Mouse (Mus musculus): ENCODE data around the gene Dhx58.
"Not testable (repeated sequence)": the region's sequence is repeated elsewhere in the genome, so short reads cannot be mapped to it uniquely, and the experiment has no call there.

Gene Dhx58

DNA sequence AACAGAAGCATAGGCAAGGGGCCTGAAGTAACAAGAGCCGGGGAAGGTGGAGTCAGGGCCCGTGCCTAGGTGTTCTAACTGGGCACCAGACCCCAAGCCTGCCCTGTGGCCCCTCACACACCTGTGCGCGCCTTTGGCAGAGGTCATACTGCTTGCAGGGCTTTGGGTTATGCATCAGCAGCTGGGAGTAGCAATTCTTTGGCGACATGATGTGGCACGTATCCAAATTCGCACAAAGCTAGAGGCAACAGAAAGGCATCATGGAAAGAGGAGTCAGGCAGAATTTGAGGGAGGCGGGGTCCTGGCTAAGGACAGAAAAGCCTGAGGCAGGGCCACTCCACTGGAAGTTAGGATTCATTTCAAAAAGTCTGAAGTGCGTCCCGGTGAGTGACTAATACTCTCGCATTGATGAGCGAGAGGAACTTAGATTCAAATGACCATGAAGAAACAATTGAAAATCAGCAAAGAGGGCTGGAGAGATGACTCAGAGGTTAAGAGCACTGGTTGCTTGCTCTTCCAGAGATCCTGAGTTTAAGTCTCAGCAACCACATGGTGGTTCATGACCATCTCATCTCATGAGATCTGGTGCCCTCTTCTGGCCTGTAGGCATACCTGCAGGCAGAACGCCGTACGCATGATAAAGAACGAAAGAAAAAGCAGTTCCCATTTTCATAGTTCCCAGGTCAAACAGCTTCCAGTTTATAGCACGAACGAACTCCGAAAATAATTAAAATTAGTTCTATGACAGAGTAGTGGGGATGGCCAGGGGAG lies 1.8 kb downstream of the Dhx58 start:
- DNase-seq (ENCODE audit: low spot score in 2 of 2) = no peak

DNA sequence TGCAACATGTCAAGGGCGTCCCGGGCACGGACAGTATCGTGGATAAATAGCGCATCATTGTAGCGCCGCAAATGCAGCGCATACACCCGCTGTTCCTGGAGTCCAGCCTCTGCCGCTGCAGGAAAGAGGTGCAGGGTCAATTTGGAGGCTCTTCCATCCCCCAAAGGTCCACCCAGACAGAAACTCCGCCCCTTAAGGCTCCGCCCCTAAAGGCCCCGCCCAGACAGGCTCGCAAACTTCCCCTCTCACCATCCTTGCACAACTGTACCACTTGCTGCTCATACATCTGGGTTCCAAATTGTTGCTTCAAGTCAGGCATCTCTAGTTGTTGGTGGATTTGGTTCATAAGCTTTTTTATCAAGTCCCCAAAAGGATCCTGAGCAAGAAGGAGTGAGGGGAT lies 2.8 kb downstream of the Dhx58 start:
- DNase-seq (ENCODE audit: low spot score in 2 of 2) = peak; percentile 49 to 68

DNA sequence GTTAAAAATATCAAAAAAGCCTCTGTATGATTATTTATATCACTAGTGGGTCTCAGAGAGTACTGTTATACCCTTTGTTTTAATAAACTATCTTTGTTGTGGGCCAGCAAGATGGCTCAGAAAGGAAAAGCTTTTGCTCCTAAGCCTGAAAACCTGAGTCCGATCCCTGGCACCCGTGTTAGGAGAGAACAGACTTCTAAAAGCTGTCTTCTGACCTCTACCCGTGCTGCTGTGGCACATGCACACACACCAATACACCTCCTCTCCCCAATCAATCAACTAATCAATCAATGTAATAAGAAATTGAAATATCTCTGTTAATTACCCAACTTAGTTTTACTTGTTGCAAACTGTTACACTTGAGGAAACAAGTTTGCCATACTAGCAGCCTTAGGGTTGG lies 3.4 kb downstream of the Dhx58 start:
- DNase-seq (ENCODE audit: low spot score in 2 of 2) = no peak

DNA sequence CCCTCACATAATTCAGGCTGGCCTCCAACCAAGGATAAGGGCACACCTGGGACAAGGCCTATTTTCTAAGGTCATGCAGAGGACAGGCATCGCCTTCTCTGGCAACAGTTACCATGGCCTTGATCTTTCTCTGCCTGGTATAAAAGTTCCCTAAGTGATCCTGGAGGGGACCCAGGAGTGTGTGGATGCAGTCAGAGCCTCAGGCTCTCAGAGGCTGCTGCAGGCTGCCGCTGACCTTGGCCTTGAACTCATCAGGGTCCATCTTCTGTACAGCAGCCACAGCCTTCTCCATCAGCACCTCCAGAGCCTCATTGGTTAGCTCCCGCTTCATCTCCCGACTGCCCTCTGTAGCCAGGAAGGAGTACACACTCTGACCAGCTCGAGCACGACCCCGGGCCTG lies 6.2 kb downstream of the Dhx58 start:
- no peak for DNase-seq (ENCODE audit: low spot score in 2 of 2)

DNA sequence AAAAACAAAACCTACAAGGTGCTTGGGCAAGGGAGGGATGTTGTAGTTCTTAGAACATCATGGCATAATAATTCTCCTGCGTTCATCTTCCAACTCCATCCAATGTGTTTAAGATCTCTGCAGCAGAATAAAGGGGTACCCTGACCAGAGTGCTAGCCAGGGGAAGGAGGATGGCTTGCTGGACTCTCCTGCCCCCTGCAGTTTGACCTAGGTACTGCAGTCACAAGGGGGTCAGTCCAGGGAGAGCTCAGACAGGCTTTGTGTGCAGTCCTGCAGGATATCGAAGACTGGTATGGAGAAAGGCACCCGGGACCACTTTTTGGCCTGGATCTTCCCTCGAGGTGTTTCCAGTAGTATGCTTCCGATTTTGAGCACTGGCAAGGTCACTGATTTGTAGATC lies 9.1 kb downstream of the Dhx58 start:
- peak; percentile 63 to 83 for DNase-seq (ENCODE audit: low spot score in 2 of 2)

DNA sequence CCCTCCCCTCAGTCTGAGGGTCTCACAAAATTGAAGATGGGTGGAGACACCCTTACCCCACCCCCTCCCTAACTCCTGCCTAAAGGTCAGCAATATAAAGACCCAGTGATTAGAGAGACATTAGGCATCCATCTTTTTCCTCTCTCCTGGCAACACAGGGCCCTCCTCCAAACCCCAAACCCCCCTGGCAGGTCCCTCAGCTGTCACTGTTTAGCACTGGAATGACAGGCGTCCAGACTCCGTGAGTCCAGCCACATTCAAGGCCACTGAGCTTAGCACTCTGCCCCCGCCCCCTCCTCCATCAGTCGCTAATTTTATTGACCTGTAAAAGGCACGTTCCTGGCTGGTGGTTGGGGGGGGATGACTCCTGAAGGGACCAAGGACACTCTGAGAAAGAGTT lies 10.9 kb downstream of the Dhx58 start:
- no peak for DNase-seq (ENCODE audit: low spot score in 2 of 2)

DNA sequence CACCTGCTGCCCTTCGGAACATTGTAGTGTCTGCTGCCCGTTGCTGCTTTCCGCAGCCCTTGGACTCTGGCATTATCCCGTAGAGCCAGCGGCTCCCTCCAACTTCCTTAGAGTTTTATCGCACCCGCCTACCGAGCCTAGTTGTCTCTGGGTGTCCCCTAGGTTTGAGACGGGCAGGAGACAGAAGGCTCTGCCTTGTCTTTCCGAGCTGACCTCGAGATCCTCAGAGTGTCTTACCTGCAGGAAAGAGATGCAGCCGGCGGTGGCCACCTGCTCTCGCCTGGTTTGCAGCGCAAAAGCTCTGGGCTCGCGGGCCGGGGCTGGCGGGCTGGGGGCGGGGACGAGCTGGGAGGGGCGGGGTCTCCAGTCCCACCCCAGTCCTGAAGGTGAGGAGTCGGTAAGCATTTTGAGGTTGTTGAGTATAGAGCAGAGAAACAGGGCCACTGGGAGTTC lies 11.9 kb downstream of the Dhx58 start, which contains the start of gene Zfp385c:
Gene Zfp385c, minus strand, starts transcription at position 292 of the 453 bp plus-strand sequence.
- no peak for DNase-seq (ENCODE audit: low spot score in 2 of 2)

DNA sequence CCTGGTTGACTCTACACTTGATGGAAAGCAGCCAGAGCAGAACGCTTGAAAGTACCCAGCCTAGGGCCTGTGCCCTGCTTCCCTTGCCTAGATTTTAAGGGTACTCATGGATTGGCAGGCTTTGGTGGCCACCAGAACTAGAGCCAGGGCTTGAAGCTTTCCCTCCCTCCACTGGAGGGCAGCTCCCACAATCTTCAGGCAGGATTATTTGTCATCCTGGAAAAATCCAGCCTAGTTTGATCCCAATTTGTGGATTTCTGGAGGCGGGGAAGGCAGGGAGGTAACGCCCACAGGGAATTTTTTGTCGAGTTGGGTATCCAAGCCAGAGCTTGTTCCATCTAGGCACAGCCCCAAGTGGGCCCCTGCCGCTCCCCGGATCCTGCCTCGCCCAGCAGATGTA lies 13.7 kb downstream of the Dhx58 start:
- no peak for DNase-seq (ENCODE audit: low spot score in 2 of 2)

DNA sequence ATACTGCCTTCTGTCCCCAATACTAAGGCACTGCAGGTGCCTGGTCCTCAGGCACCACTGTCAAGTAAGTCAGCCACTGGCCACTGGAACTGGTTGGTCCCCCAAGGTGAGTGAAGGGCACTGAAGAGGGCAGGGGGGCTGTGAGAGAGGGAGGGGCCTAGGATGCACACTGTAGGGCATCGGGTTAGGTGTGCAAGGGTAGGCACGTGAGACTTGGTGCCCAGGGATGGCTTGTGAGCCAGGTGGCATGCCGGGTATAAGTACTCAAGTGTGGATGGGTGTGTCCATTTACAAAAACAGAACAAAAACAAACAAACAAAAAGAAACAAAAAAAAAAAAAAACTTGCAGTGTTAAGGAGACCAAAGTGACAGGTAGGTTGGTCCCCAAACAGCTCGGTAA lies 15.6 kb downstream of the Dhx58 start:
- no peak for DNase-seq (ENCODE audit: low spot score in 2 of 2)

DNA sequence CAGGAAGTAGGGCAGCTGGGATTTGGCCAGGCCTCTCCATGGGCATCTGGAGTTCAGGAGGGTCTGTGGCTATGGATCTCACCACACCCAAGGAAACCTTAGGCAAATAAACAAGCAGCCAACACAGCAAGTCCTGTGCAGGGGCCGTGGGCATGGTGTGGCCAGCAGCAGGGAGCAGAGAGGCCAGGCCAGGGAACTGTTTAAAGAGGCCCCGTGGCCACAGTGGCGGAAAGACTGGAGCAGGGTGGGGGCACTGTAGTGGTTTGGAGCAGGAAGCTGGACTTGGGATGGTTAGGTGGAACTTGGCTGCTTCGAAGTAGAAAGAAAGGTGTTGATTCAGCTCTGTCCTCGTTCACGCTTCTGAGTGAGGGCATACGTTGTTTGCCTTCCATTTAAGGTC lies 16.8 kb downstream of the Dhx58 start:
- DNase-seq (ENCODE audit: low spot score in 2 of 2) = no peak

DNA sequence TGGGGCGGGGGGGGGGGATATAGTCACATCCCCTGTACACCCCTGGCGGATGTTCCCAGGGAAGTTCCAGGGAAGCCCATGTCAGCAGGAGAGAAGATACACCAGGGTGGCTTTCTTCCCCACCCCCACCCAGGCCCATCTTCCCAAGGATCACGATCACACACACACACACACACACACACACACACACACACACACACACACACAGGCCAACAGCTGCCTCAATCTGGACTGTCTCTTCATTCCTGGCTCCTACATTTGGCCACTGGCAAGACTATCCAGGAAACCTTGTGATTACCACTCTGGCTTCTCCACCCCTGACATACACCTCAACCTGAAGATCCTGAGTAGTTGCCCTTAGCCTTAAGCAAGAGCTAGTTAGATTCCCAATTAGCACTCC lies 18.7 kb downstream of the Dhx58 start:
- DNase-seq (ENCODE audit: low spot score in 2 of 2) = no peak

DNA sequence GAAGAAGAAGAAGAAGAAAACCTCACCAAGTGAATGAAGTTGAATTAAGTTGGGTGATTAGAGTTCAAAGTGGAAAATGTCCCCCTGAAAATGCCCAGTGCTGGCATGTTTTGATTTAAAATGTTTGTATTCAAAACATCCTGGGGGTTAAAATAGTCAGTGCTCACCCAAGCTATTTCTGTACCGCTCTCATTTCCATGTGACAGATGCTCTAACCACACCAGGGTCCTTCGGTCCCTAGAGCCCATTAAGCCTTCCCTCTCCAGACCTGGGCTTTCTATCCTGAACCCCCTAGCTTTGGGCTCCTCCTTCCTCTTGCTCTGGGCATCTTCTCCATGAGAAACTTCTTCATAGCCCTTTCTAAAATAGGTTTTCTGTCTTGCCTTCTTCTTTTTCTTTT lies 20.0 kb downstream of the Dhx58 start:
- DNase-seq (ENCODE audit: low spot score in 2 of 2) = no peak

DNA sequence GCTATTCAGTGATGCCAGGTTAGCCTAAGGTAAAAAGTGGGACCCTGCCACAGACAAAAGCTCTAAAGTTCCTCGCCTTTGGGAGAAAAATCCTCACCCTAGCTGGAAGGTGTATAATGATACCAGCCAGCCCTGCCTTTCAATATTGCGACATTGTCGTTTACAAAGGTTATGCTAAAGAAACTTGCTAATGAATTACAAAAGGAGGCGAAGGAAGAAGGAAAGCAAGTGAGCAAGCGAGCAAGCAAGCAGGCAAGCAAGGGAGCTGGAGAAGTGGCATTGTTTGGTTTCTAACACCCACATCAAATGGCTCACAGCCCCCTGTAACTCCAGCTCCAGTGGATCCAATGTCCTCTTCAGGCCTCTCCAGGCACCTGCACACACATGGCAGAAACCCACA lies 21.5 kb downstream of the Dhx58 start:
- no peak for DNase-seq (ENCODE audit: low spot score in 2 of 2)

DNA sequence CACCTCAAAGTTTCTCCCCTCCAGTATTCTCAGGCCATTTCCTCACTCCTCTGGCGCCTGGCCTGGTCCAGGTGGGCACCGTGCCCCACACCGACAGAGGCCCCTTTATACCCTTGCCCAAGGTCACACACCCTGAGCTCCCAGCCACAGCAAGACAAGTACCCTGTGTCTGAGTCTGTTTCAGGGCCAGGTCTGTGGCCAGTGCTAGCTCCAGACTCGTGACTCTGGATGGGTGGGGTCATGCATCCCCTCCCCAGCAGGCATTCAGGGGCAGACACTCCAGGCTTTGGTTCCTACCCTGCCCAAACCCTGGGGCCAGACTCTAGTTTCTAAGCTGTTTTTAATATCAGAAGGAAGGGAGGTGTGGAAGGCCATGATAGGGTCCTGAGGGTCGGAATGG lies 22.2 kb downstream of the Dhx58 start:
- DNase-seq (ENCODE audit: low spot score in 2 of 2) = no peak

DNA sequence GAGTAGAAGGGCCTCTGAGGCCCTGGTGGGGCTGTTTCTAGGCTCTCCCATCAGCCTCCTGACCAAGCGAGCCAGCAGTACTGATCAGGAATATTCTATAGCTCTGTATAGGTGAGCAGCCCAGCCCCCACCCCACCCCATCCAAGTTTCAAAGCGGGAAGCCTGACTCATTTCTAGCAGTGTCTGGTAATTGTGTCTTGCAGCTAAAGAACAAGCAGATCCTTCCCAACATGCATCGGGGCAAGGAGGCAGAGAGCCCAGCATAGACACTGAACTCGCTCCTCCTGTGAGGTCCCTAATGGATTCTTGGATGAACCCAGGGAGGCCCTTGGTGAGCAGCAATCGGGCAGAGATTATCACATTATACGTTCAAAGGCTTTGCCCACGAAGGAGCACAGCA lies 26.3 kb downstream of the Dhx58 start:
- DNase-seq (ENCODE audit: low spot score in 2 of 2) = no peak

DNA sequence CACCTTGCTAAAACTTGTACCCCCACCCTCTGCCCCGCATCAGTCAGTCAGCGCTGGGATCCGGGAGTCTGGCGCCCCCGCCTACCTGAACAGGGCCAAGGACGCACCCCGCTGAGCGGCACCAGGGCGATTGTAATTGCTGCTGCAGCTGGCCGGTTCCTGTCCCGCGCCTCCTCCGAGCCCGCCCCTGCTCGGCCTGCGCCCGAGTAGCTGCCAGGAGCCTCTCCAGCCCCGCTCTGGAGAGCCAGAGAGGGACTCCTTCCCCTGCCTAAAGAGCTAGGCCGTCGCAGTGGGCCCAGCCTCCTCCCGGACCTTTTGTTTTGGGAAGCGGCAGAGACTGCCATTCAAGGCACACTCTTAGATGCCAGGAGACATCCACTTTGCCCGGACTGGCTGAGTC lies 30.9 kb downstream of the Dhx58 start:
- DNase-seq (ENCODE audit: low spot score in 2 of 2) = peak; percentile 54 to 71

DNA sequence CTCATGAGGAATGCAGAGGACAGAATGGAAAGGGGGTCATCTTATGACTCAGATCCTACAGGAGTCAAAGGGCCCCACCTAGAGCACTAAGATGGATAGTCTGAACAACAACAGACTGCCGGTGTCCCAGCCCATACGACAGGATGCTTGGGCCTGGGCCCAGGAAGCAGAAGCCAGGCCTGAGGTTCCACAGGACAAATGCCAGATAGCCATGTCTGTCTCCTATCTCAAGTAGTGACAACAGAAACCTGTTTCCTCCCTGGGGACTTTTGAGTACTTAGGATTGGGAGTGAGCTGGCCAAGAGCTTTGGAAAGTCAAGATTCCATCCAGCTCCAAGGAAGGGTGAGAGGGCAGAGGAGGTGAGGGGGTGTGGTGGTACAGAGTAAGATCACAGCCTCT lies 32.1 kb downstream of the Dhx58 start:
- DNase-seq (ENCODE audit: low spot score in 2 of 2) = no peak

DNA sequence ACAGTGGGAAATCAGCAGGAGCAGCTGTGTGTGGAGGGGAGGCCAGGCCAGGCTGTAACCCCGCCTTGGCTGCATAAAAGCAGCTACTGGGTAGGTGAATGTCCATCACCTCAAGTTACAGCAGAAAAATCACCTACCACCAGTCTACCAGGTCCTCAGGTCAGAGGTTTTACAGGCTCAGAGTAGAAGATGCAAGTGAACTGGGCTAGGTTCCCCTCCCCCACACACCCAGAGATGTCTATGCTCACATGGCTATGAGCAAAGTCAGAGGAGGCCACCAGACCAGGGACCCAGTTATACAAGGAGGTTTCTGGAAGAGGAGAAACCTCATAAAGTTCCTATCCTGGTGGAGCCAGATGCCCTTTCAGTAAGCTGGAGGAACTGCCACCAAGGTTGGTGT lies 33.0 kb downstream of the Dhx58 start:
- no peak for DNase-seq (ENCODE audit: low spot score in 2 of 2)

DNA sequence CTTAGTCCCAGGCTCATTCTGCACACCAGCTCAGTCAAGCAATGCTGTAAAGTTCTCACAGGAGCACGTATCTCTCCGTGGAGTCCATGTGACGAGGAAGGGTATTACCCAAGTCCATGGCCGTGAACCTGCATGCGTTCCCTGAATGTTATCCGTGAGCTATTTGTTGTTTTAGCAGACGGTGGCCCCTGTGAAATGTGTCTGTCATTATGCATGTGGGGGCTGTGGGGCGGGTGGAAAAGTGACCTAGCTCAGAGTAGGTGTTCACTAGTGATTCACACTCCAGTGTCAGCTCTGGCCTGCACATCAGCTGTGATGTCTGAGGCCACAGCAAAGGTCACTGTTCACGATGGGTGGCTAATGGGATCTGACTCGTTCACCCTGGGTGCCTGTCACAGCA lies 44.3 kb downstream of the Dhx58 start:
- DNase-seq (ENCODE audit: low spot score in 2 of 2) = no peak

DNA sequence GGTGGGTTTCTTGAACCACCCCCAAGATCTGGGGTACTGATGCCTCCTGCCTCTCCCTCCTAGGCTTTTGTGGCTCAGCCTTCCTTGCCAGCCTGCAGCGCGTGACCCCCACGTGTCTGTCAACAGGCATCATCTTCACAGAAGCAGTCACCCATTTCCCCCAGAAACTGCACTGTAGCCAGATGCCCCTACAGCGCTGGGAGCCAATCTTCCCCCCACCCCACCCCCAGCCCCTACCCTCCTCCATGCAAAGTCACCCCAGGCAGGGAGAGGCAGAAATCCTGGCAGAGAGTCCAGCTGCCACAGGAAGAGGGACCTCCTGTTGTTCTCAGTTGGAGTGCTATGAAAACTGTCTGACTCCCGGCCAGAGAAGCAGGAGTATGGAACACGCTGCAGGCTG lies 47.6 kb downstream of the Dhx58 start:
- no peak for DNase-seq (ENCODE audit: low spot score in 2 of 2)

DNA sequence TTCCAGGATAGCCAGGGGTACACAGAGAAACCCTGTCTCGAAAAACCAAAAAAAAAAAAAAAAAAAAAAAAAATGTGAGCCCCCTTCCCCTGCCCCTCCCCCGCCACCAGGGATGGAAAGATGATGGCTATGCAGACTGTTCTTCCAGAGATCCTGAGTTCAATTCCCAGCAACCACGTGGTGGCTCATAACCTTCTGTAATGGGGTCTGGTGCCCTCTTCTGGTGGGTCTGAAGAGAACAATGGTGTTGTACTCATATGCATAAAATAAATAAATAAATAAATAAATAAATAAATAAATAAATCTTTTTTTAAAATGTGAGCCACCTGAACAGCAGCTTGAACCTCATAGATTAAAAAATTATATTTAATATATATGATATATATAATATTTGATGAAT lies 48.5 kb downstream of the Dhx58 start:
- not testable (repeated sequence) for DNase-seq (ENCODE audit: low spot score in 2 of 2)

DNA sequence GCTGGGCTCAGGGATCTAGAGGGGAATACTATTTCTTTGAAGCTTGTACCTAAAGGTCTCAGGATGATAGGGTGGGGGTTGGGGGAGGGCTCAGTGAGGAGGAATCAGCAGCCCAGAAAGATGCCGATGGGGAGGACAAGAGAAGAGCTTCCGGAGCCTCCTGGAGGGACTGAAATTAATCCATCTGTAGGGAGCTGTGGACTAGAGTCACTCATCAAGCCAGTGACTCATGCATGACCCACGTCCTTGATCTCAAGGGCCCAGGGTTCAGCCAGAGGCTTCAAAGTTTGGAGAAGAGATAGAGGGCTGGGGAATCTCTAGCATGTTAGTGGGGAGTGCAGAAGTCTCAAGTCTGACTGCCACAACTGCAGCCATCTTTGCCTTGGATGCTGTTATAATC lies 52.3 kb downstream of the Dhx58 start:
- no peak for DNase-seq (ENCODE audit: low spot score in 2 of 2)

DNA sequence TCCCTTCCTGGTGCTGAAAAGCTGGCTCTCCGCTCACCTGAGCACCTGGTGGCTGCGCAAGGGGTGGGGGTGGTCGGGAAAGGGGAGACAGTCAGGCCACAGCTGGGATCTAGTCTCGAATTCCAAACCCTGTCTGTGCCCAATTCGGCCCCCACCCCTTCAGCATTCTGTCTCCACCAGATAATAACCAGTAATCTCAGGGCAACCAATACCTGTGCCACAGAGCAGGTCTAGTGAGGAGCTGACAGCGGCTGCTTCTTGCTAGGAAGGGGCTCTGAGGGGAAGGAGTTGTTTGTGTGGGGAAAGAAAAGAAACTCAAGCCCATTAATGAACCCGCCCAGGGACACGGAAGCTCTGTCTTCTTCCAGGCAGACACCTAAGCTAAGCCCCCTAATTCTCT lies 52.9 kb downstream of the Dhx58 start:
- DNase-seq (ENCODE audit: low spot score in 2 of 2) = no peak

DNA sequence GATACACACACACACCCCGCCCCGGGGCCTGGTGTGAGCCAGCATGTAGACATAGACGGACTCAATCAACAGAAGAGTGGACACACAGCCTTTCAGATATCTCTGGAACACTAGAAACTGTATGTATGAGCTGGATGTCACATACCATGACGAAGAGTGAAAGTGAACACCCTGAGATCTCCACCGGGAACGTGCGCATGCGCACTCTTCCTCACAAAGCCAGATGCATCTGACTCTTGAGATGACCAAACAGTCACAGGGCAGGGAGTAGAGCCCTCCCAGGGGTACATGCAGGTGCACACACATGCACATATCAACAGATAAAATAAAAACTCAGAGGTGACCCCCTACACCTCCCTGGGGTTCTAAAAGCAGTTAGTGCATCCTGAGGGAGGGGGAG lies 55.7 kb downstream of the Dhx58 start:
- no peak for DNase-seq (ENCODE audit: low spot score in 2 of 2)

Measured in urinary bladder, postnatal 4 days (tissue).